Mouse (Mus musculus) thymus, adult 18-20 months (tissue): ENCODE measurements around the gene Clmn.
"Not testable (repeated sequence)": the region's sequence is repeated elsewhere in the genome, so short reads cannot be mapped to it uniquely, and the experiment has no call there.

Experiments
- DNase-seq, 2 experiments: peaks; one replicate each; pipeline ENCODE4 v3.0.0; 2022; ENCODE audit warnings: mixed read lengths in 2 of 2

Clmn gene

DNA sequence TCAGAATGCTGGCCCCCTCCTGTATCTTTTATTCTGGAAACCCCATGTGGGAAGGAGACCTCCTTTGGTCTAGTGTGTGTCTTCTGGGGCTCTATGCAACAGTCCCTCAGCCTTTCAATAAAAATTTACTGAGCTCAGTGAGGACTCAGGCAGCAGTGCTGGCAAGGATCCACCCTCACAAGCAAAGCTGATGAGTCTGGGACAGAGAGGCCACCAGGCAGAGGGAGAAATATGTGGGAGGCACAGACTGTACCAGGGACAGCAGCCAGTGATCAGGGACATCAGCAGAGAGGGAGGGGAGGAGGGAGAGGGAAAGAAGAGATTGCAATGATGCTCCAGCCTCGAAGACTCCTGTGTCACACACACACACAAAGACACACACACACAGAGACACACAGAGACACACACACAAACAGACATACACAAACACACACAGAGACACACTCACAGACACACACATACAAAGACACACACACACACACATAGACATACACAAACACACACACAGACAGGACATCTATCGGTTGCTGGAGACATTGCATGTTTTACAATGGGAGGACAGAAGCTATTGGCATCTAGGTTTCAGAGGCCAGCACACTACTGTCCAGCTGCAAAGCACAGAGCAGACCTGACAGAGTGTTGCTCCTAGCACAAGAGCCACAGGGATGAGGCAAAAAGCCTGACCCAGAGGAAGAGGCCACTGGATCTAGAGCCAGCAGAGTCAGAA, 27.6 kb downstream of the Clmn start:
- DNase-seq = no peak

DNA sequence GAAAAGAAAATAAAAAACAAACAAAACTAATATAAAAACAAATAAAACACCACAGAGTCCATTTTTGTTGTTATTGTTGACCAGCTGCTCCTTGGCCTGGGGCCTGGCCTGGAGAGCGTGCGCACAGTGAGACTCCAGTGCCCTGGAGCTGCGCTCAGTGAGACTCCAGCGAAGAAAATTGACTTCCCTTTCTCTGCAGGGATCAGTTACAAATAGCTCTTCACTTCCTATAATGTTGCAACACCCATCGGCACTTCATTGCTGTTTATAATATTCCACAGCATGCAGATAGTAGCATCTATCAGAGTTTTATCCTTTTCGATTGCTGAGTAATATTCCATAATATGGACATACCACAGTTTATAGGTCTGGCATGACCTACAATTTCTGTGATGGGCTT, 28.6 kb downstream of the Clmn start:
- no peak for DNase-seq

DNA sequence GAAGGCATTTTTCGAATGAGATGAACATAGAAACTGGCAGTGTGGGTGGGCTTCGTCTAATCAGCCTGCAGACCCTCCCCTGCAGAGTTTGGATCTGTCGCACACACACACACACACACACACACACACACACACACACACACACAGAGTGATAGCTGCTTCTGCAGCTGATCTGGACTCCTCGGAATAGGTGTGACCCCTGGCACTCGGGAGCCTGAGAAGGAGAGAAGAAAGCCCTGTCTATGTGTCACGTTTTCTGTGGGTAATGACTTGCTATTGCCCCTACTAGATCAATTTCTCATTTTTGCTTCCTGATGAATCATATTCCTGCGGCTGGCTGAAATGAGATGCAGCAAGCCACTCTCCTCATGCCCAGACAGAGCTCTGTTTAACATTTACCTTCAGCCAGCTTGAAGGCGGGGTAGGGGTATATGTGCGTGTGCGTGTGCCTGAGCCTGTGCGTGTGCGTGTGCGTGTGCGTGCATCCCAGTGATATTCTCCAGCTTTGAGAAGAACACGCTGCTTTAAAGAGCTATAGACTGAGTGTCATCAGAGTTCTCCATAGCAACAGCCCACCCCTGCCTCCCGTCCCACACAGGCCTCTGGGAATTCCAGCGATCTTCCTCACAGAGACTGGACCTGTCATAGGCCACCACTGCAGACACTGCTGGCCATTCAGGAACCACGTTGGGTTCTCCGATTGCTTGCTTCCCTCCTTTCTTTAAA, 29.3 kb downstream of the Clmn start:
- no peak for DNase-seq

DNA sequence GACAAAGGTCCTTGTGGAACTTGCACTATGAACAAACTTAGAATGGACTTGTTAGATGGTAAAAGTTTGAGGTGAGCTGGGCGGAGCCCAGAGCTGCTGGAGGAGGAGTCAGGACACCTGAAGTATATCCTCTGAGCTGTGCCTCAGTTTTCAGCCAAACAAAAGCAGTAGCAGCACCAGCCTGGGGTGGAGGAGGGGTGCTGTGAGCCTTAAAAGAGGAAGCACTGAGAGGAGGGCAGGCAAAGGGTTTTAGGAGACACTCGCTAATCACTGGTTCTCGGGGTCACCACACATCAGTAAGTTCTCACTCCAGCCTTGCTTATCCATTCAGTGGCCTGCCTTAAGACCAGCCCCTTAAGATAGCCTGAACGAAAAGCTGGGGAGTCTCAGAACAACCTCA, 30.1 kb downstream of the Clmn start:
- no peak for DNase-seq

- no peak for DNase-seq
These were observed 34.0 kb downstream of the Clmn start for GRCm38 (mm10) chr12:104830666-104831435.

DNA sequence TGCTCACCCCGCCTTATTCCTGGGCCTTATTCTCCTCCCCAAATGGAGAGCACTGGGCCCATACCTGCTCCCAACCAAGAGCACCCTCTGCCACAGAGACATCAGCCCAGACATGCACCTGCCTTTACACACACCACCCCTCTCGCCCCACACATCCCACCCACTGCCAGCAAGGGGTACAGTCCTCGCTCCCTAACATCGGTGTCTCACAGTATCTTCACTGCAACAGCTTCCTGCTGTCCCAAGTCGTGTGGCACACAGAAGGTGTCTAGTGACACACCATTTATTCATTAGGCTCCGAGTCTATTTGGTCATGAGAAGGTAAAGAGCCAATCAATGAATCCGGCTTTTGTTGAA, 34.6 kb downstream of the Clmn start:
- no peak for DNase-seq

- DNase-seq = no peak
These were observed 35.1 kb downstream of the Clmn start for GRCm38 (mm10) chr12:104829596-104830282.

DNA sequence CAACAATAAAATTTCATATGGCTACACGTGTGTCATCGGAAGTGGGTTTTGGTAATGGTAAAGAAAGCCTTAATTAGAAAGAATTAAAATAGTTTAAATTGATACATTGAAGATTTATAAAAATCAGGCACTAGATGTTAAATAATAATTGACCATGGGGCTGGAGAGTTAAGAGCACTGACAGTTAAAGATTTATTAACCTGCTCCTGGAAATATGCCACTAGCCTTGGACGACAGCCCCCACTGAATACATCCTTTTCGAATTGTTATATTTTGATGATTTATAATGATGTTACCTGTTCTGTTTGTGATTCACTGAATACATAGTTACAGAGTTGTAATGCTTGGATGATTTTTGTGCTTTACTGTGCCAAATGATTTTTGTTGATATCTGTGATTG, 35.9 kb downstream of the Clmn start:
- DNase-seq = not testable (repeated sequence)

DNA sequence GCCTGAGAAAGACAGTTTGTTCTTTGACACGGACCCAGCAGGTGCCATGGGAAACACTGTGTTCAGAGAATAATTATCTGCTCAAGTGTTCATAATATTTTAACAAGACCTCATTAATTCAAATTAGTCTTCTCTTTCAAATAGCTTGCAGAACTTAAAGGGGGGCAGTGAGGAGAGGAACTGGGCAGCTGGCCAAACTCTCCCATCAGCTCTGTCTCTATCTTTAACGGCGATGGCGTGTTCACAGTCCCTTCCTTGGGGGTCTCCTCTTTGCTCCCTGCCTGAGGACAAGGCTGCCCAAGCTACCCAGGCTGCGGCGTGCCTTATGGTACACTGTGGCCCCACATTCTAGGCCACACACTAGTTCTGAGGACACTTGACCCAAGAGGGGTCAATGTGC, 37.2 kb downstream of the Clmn start:
- no peak for DNase-seq

GRCm38 (mm10) chr12:104824907-104825267, 40.0 kb downstream of the Clmn start:
- no peak for DNase-seq

DNA sequence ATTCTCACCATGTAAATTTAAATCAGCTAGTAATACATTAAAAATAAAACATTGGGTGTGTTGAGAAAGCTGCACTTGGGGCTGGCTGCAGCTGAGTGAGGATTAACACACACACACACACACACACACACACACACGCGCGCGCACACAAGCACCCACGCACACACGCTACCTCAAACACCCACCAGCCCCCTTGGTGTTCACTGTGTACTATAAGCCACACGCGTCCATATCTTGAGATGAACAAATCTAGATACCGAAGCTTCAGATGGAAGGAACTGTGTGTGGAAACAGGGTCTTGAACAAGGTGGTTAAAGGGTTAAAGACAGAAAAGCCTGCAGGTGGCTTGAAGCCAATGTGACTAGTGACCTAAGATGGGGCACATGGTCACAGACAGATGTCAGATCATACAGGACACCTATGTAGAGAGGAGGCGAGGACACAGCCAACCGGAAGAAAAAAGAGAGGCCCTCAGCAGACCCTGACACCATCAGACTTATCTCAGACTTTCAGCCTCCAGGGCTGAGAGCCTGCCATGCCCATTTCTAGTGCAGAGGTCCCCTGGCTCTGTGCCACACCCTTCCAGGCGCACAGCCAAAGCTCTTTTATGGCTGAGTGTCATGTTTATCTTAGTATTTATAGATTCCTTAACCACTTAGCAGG, 40.5 kb downstream of the Clmn start:
- no peak for DNase-seq

- no peak for DNase-seq
These were observed 41.2 kb downstream of the Clmn start for GRCm38 (mm10) chr12:104823722-104824121.

DNA sequence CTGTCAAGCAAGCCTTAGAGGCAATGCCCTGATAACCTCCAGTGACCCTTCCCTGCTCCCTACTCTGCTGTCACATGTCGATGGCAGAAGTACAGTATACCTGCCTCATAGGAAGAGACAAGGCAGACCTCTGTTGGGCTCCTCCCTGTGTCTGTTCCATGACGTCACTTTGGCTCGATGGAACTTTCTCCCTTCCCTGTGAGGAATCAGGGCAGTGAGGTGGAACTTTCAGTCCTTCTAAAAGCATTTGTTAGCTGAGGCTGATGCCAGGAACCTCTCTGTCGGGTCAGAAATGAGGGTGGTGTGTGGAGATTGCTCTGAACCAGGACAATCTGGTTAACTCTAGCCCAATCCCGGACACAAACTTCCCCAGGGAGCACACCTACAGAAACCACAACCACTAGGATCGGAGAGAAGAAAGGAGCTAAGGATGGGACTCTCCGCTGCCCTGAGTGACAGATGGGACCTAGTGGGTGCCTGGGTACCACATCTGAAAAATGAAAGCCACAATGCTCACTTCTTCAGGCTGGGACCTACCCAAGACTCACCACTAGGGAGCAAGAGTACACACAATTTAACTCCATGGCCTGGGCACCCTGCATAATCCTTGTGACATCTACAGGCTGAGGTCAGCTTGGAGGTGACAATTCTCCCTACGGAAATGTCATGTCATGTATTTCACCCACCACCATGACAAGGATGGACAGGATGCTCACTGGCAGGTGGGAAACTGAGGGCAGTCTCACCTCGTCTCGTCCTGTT, 41.9 kb downstream of the Clmn start:
- no peak for DNase-seq

- DNase-seq = no peak
These were observed 42.7 kb downstream of the Clmn start for GRCm38 (mm10) chr12:104822151-104822550.

DNA sequence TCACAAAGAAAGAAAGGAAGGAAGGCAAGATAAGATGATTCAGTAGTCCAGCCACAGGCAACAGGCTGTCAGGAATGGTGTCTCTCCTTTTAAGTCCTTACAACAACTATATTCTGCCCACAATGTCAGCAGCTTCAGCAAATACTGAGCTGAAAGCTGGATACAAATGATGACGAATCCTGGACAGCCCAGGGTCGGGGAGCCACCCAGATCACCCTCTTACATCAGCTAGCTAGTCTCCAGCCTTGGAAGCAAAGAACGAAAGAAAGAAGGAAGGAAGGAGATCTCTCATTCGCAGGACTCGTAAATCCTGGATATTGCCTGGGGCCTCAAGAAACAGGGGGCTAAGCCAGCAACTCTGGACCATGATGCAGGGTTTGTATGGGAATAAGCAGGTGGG, 44.8 kb downstream of the Clmn start:
- DNase-seq = no peak

GRCm38 (mm10) chr12:104819050-104819449, 45.8 kb downstream of the Clmn start:
- no peak for DNase-seq

DNA sequence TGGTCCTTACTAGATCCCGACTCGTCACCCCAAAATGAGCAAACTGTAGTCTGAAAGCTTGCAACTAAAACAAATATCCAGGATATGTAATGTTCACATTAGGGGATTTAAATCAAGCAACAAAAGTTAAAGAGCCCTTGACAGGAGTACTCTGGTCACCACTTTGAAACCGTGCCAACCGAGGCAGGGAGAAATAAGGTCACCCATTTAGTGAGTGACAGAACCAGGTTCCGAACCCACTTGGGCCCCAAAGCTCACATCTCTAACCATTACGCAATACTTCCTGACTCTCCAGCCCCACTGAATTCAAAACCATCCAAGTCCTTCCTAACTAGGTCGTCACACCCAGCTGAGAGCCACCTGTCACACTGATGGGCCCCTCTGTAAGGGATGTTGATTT, 46.8 kb downstream of the Clmn start:
- no peak for DNase-seq

DNA sequence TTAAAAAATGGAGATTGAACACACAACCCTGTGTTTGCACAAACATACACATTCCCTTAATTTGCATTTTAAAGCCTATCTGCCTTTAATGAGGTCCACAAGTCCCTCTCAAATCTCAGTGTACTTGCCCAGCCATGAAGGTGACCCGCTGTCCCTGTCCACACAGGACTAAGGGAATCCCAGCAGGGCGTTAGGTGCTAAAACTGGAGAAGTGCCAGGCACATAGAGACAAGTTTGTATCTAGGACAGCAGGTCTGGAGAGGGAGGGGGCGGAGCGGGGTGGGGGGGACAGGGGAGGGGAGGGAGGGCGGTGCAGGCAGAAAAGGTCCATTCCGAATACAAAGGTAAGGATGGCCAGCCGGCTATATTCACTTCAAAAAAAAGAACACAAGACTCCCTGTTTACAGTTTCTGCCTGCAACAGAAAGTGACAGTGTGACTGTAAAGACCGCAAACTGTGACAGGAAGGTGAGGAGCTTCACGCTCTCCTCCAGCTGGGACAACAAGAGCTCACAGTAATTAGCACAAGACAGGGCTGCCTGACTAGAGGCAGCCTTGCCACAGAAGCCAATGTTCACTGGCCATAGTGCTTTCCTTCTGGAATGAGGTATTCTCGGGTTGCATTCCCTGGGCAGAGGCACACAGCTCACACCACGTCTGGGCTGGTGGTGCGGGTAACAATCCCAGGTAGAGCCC, 47.6 kb downstream of the Clmn start:
- DNase-seq = no peak

DNA sequence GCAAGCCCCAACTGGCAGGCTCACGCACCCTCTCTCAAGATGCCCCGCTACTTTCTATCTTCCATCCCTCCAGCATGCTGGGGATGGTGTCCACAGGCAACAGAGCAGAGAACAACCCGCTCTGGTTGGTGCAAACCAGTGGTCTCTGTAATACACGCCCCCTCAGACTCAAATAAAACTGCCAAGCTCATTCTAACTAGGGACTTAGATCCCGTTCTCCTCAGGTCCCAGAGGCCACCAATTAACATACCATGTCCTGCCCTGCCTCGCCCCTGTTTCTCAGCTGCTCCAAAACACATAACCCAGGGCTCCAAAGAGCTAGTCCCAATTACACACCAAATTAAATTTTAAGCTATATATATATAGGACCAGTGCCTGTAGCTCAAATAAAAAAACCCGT, 50.6 kb downstream of the Clmn start:
- no peak for DNase-seq

- DNase-seq = no peak
These were observed 51.1 kb downstream of the Clmn start for GRCm38 (mm10) chr12:104813762-104814161.

DNA sequence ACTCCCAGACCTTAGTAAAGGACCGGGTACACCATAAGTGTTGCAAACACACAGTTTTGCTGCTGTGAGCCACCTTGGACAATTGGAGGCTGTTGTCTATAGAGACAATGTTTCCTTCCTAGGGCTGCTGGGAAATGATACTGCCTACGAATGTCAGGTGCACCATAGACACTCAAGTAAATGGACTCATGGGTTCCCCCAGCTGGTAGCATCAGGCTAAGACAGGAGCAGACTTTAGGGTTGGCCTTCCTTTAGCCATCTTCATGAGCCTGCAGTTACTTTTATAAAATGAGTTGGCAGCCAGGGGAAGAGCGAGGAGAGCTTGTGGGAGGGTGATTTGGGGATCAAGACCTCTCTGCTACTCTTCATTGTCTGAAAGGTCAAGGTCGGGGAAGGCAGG, 52.2 kb downstream of the Clmn start:
- DNase-seq = no peak
